Mouse (Mus musculus) small intestine, adult 2 months (tissue): ENCODE measurements around the gene Usmg5. TPM values are rescaled to one million over a fixed set of nuclear protein-coding genes. Genes with fewer than 3 reads are reported as not detected.

ENCODE experiments used
- H3K27ac ChIP-seq: fragments of 200-500 bp; 2 replicates; pipeline ENCODE4 v1.5.1; 2012; ENCODE audit warnings: low read depth, low read length, control low read depth, inconsistent platforms; ENCODE audit not compliant: insufficient read depth
- H3K27me3 ChIP-seq: fragments of 200-500 bp; 2 replicates; pipeline ENCODE4 v1.6.1; 2012; ENCODE audit warnings: mild to moderate bottlenecking, moderate library complexity, low read length, inconsistent platforms; ENCODE audit not compliant: control insufficient read depth, insufficient read depth
- H3K36me3 ChIP-seq: fragments of 200-500 bp; 2 replicates; pipeline ENCODE4 v1.6.1; 2012; ENCODE audit warnings: mild to moderate bottlenecking, low read length, control low read depth, inconsistent platforms; ENCODE audit not compliant: control insufficient read depth, insufficient read depth
- H3K4me1 ChIP-seq: fragments of 200-500 bp; 2 replicates; pipeline ENCODE4 v1.6.1; 2012; ENCODE audit warnings: low read length, inconsistent platforms, mixed read lengths; ENCODE audit not compliant: control insufficient read depth, insufficient read depth, insufficient read length
- H3K4me3 ChIP-seq: fragments of 200-500 bp; 2 replicates; pipeline ENCODE4 v1.5.1; 2012; ENCODE audit warnings: low read depth, mild to moderate bottlenecking, control low read depth, inconsistent platforms, low read length, moderate library complexity
- CTCF ChIP-seq: fragments of 200-500 bp; IDR thresholded peaks from 2 replicates; pipeline ENCODE4 v1.5.1; 2012; ENCODE audit warnings: low read depth, mild to moderate bottlenecking, control low read depth, inconsistent platforms, low read length, moderate library complexity, mixed read lengths; ENCODE audit not compliant: insufficient replicate concordance, insufficient read length; ENCODE audit errors: extremely low read depth
- POLR2A ChIP-seq: fragments of 200-500 bp; IDR thresholded peaks from 2 replicates; pipeline ENCODE4 v1.6.1; 2012; ENCODE audit warnings: low read depth, mild to moderate bottlenecking, control low read depth, inconsistent platforms, low read length, moderate library complexity
- WGBS: fragments of 180-500 bp; shearing (Covaris S2); methylation state at CpG from one replicate; pipeline ENCODE4 v1.1.7; 2018; 5-methylcytosine and 5-hydroxymethylcytosine counted together
- polyA plus RNA-seq: library from polyadenylated mRNA; depleted of rRNA; stranded (reverse); fragments of >200 nt; gene quantifications from 2 replicates; pipeline ENCODE4 v1.2.3, GENCODE M21; 2012

The Usmg5 gene
- polyA plus RNA-seq, 1 experiment = 34.7 TPM

DNA sequence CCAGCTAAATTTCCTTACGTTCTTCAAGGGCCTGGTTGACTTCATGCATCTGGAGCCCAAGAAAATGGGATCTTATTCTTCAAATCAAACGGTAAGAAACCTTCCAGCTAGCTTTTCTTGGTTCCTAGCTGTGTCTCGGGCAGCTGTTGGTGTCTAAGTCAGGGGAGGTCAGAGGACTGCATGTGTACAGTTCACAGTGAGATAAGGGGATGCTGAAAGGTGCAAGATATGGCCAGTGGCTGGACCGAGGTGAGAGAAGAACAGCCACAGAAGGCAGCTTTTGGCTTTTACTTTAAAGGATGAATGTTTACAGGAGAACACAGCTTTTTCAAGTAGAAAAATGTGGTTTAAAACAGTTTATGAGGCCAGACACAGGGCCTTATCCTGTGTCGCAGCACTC lies 10.6 kb upstream of the Usmg5 start:
- H3K4me3 ChIP-seq = no peak overlapping the region
- peaks cover 3% of the 10 kb centered on the region; the same call in 1 of the 2 replicates for H3K4me1 ChIP-seq
- 90% methylated on average over 5 of the region's 5 CpGs for WGBS
- H3K27me3 ChIP-seq = no peaks in the 10 kb centered on the region
- TF ChIP-seq CTCF (no peak), POLR2A (no peak)
- H3K27ac ChIP-seq = no peak overlapping the region
- H3K36me3 ChIP-seq = peaks cover 60% of the 10 kb centered on the region

DNA sequence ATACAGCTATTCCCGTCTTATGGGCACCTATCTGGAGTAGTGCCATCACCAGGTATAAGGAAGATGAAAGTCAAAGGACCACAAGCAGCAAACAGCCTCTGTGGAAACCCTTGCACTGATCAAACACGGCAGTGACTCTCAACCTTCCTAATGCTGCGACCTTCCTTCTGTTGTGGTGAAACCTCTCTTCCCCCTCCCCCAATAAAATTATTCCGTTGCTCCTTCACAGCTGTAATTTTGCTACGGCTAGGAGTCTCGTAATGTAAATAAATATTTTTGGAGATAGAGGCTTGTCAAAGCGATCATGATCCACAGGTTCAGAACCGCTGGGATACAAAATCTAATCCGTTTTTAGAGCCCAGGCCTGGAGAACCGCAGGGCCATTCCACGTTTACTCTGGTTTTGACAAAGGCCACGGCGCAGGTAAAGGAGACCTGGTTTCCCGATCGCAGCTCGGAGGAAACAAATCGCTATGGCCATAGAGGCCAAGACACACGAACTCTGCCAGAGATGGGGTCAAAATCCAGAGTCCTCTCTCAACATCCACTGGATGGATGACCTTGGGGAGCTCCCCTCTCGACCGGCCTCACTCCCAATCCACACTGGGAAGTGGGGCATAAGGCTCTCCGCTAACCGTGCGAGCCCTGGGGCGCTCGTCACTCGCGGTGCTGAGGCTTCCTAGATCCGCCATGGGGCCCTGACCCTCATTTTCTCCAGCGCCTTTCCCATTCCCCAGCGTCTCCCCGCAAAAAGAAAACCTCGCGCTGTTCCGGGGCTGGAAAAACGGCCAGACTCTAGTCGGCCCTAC lies 525 bp downstream of the Usmg5 start:
- peaks cover 17% of the 10 kb centered on the region for H3K36me3 ChIP-seq
- no peak for TF ChIP-seq CTCF
- H3K4me3 ChIP-seq = peak overlapping the region; percentile 83
- H3K27ac ChIP-seq = peak overlapping the region; percentile 73
- H3K27me3 ChIP-seq = no peaks in the 10 kb centered on the region
- WGBS = under 1% methylated on average over 36 of the region's 36 CpGs
- H3K4me1 ChIP-seq = peaks cover 2% of the 10 kb centered on the region; the same call in 1 of the 2 replicates

DNA sequence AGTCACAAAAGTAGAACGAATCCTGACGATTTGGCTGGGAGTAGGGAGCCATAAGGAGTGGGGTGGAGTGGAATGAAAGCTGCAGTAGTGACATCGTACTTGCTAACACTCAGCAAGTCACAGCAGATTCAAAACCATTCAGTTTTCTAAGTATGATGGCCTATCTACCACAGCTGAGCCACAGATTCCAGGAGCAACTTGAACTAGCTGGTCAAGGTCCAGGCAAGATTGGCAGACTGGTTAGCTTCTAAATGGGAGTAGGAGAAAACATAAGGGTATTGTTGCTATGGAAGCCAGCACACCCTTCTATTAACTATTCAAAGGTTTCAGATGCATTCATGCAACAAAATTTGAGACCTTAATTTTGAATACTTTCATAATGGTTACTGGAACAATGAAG lies 2.2 kb downstream of the Usmg5 start:
- TF ChIP-seq POLR2A = no peak
- TF ChIP-seq CTCF = no peak
- peaks cover 2% of the 10 kb centered on the region; the same call in 1 of the 2 replicates for H3K4me1 ChIP-seq
- H3K27ac ChIP-seq = peak overlapping the region; percentile 56; the same call in 1 of the 2 replicates
- peaks cover 28% of the 10 kb centered on the region for H3K36me3 ChIP-seq
- WGBS = 30% methylated on average over 3 of the region's 3 CpGs
- no peak overlapping the region for H3K4me3 ChIP-seq
- no peaks in the 10 kb centered on the region for H3K27me3 ChIP-seq

DNA sequence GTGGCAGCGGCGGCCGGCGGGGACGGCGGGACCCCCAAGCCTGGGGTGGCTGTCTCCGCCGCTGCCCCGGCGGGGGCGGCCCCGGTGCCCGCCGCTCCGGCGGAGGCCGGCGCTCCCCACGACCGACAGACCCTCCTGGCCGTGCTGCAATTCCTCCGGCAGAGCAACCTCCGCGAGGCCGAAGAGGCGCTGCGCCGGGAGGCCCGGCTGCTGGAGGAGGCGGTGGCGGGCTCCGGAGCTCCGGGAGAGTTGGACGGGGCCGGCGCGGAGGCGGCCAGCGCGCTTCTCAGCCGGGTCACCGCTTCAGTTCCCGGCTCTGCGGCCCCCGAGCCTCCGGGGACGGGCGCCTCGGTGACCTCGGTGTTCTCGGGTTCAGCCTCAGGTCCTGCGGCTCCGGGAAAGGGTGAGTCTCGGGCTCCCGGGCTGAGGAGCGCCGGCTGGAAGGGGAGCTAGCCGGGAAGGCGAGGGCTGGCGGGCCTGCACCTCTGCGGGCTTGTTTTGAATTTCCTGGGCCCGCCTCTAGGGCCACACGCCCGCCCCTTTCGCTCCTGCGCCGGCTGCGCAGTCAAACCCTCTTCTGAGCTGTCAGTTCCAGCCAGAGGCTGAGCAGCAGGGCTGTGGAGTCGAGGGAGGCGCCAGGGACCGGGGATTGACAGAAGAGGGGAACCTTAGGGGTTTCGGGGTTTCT lies 22.4 kb downstream of the Usmg5 start:
- 0 out of 2 replicates have a peak, but pooled peaks have one; percentile 16 for TF ChIP-seq CTCF
- peak; percentile 72 for TF ChIP-seq POLR2A
- Histone ChIP-seq H3K27ac (peak overlapping the region; percentile 55), H3K4me1 (no peaks in the 10 kb centered on the region), H3K36me3 (peaks cover 13% of the 10 kb centered on the region), H3K4me3 (peak overlapping the region; percentile 93), H3K27me3 (no peaks in the 10 kb centered on the region)
- WGBS = under 1% methylated on average over 71 of the region's 72 CpGs

DNA sequence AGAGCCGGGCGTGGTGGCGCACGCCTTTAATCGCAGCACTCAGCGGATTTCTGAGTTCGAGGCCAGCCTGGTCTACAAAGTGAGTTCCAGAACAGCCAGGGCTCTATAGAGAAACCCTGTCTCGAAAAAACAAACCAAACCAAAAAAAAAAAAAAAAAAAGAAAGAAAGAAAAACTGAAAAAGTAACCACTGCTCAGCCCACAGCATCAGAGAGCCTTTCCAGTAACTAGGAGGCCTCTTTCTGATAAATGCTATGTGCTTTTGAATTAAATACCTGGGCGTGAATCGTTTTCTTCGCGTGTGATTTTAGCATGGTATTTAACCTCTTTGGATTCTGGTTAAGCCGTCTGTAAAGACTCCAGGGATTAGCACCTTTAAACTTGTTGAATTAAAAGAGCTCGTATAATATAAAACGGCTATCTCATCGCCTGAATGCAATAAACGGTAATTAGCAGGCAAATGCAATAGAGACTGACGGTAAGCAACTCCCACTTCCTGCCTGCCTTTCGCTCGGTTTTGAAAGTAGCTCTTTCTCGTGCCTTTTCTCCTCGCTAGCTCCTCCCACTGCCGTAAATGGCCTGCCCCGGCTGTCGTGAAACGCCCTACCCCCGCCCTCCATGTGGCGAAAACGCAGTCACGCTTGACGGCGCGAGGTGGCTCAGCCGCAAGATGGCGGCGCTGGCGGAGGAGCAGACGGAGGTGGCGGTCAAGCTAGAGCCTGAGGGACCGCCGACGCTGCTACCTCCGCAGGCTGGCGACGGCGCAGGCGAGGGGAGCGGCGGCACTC lies 23.2 kb downstream of the Usmg5 start, which contains the start of gene Taf5:
Gene Taf5 (plus strand): TSS at position 651 of the 787 bp plus-strand sequence.
- H3K36me3 ChIP-seq = peaks cover 9% of the 10 kb centered on the region
- TF ChIP-seq CTCF (no peak), POLR2A (peak; percentile 96)
- 8% methylated on average over 49 of the region's 49 CpGs for whole genome bisulfite sequencing

DNA sequence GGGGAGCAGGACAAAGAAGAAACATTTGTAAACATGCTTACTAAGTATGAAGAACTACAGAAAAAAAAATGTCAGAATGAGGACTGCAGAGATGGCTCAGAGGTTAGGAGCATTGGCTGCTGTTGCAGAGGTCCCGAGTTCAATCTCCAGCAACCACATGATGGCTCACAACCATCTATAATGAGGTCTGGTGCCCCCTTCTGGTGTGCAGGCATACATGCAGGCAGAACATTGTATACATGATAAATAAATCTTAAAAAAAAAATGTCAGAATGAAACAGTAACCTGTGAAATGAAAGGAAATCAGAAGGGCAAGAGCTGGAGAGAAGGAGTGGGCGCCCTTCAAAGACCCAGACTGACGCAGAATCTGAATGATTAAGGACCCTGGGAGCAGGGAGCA lies 24.6 kb downstream of the Usmg5 start:
- H3K27me3 ChIP-seq = no peaks in the 10 kb centered on the region
- 94% methylated on average over 3 of the region's 3 CpGs for WGBS
- no peaks in the 10 kb centered on the region for H3K4me1 ChIP-seq
- H3K4me3 ChIP-seq = no peak overlapping the region
- no peak for TF ChIP-seq POLR2A
- TF ChIP-seq CTCF = no peak; the same call in 1 of the 2 replicates
- H3K36me3 ChIP-seq = peaks cover 1% of the 10 kb centered on the region; the same call in 1 of the 2 replicates
- no peak overlapping the region for H3K27ac ChIP-seq

More for the DNA sequence above, 23.2 kb downstream of the Usmg5 start, which contains the start of gene Taf5:
- no peaks in the 10 kb centered on the region for H3K27me3 ChIP-seq
- no peaks in the 10 kb centered on the region for H3K4me1 ChIP-seq
- peak within 1 kb of the TSS; percentile 93 for H3K4me3 ChIP-seq
- H3K27ac ChIP-seq = peak within 1 kb of the TSS; percentile 55
